Mouse (Mus musculus): ENCODE data around the gene Ints6. TPM values are rescaled to one million over a fixed set of nuclear protein-coding genes. Genes with fewer than 3 reads are reported as not detected.
"Not testable (repeated sequence)": the region's sequence is repeated elsewhere in the genome, so short reads cannot be mapped to it uniquely, and the experiment has no call there.

Ints6 gene
- total RNA-seq, 2 experiments from 2014 or later = 42.0 to 63.8 TPM

- no peak for DNase-seq
Measured at GRCm38 (mm10) chr14:62755095-62755640, 5.8 kb downstream of the Ints6 start.

GRCm38 (mm10) chr14:62751479-62751878, 9.5 kb downstream of the Ints6 start:
- DNase-seq = peak; percentile 53 to 65

- DNase-seq = no peak
Measured at GRCm38 (mm10) chr14:62735646-62736045, 25.3 kb downstream of the Ints6 start.

- no peak for DNase-seq
Measured at GRCm38 (mm10) chr14:62733666-62734065, 27.3 kb downstream of the Ints6 start.

GRCm38 (mm10) chr14:62731902-62732301, 29.1 kb downstream of the Ints6 start:
- DNase-seq = no peak

- DNase-seq = no peak
Measured at GRCm38 (mm10) chr14:62724560-62724959, 36.4 kb downstream of the Ints6 start.

- no peak for DNase-seq
Measured at GRCm38 (mm10) chr14:62721625-62722024, 39.3 kb downstream of the Ints6 start.

GRCm38 (mm10) chr14:62718161-62718560, 42.8 kb downstream of the Ints6 start:
- no peak for DNase-seq

- DNase-seq = no peak
Measured at GRCm38 (mm10) chr14:62673646-62674045, 87.3 kb downstream of the Ints6 start.

- DNase-seq = peak; percentile 8 to 25
Measured at GRCm38 (mm10) chr14:62664976-62665673, 95.8 kb downstream of the Ints6 start.

- no peak for DNase-seq
Measured at GRCm38 (mm10) chr14:62663367-62663766, 97.6 kb downstream of the Ints6 start, which contains the start of gene Serpine3. Serpine3 (plus strand) TSS chr14:62663667.

- no peak for DNase-seq
Measured at GRCm38 (mm10) chr14:62662381-62662780, 98.6 kb downstream of the Ints6 start.

- no peak for DNase-seq
Measured at GRCm38 (mm10) chr14:62657469-62657868, 103.5 kb downstream of the Ints6 start.

GRCm38 (mm10) chr14:62655996-62656395, 105.0 kb downstream of the Ints6 start:
- DNase-seq = no peak

GRCm38 (mm10) chr14:62651771-62652170, 109.2 kb downstream of the Ints6 start:
- no peak for DNase-seq

GRCm38 (mm10) chr14:62650376-62650775, 110.6 kb downstream of the Ints6 start:
- no peak for DNase-seq

- DNase-seq = peak in 1 of 2 experiments; percentile 15
Measured at GRCm38 (mm10) chr14:62648405-62648804, 112.6 kb downstream of the Ints6 start.

GRCm38 (mm10) chr14:62642368-62642767, 118.6 kb downstream of the Ints6 start:
- DNase-seq = not testable (repeated sequence)

- DNase-seq = peak; percentile 9 to 20
Measured at GRCm38 (mm10) chr14:62640396-62640795, 120.6 kb downstream of the Ints6 start.

- DNase-seq = peak in 1 of 2 experiments; percentile 1
Measured at GRCm38 (mm10) chr14:62639551-62639950, 121.4 kb downstream of the Ints6 start.

GRCm38 (mm10) chr14:62639111-62639510, 121.9 kb downstream of the Ints6 start:
- DNase-seq = peak; percentile 29 to 41

GRCm38 (mm10) chr14:62638345-62638702, 122.6 kb downstream of the Ints6 start:
- DNase-seq = no peak

GRCm38 (mm10) chr14:62637436-62638344, 123.3 kb downstream of the Ints6 start:
- no peak for DNase-seq
